Mouse (Mus musculus): ENCODE measurements around the gene Cpsf3.
A peak's percentile ranks its signal among the peaks of the same experiment; 100 is the strongest.

Cpsf3 gene

DNA sequence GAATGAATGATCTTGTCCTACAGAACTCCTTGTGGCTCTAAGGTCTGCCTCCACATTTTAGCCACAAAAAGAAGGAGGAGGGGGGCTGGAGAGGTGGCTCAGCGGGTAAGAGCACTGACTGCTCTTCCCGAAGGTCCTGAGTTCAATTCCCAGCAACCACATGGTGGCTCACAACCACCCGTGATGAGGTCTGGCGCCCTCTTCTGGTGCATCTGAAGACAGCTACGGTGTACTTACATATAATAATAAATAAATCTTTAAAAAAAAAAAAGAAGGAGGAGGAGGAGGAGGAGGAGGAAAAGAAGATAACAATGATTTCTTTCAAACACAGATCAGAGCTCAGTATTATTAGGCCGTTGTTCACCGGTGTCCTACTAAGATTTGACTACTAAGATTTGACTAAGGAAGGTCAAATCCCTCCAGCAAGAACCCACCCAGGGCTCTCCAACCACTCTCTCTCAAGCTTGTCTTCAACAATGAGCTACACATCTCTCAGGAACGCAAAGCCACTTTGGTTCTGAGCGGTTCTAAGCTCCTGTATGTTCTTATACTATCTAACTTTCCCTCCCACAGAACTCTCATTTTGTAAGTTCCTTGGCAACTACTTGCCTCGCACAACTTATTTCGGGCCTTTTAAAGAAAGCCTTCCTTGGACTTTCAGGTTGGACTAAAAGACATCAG, at the start of gene Cpsf3:
Cpsf3 (plus strand) TSS at position 631 of the 681 bp plus-strand sequence.
- DNase-seq (ENCODE audit: low read depth) = no peak

DNA sequence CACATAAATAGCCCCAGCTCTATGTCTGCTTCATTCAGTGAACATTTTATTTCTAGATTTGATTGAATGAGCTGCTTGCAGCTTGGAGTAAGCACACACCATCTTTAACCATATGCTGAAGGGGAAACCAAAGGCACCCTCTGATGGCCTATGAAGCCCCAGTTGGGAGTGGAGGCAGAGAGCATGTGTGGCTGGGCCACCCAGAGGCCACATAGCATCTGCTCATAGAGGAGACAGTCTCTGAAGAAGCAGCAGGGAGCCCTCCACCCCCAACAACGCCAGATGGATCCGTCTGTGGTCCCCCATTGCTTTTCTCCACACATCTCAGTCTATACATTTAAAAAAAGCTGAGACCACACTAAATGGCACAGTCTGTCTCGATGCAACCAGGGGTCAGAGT, 43.2 kb upstream of the Cpsf3 start:
- no peak for DNase-seq (ENCODE audit: low read depth)

DNA sequence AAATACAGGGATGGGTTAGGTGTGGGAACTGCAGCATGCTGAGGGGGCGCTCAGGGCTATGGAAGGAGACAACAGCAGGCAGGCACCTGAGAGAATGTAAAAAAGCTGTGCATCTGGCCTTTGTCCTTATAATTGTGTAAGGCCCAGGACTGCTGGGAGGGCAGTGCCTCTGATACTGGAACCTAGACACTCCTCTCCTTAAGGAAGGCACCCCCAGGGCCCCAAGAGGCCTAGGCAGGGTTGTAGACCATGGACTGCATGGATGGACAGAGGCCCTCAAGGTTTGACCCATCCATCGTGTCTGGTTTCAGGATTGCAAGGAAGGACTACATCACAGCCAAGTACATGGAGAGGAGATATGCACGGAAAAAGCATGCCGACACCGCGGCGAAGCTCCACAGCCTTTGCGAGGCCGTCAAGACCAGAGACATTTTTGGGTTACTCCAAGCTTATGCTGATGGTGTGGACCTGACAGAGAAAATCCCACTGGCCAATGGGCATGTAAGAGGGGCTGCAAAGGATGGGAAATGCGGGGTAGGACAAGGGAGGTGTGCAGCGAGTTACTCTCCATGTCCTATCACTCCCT, 40.7 kb upstream of the Cpsf3 start:
- no peak for DNase-seq (ENCODE audit: low read depth)

DNA sequence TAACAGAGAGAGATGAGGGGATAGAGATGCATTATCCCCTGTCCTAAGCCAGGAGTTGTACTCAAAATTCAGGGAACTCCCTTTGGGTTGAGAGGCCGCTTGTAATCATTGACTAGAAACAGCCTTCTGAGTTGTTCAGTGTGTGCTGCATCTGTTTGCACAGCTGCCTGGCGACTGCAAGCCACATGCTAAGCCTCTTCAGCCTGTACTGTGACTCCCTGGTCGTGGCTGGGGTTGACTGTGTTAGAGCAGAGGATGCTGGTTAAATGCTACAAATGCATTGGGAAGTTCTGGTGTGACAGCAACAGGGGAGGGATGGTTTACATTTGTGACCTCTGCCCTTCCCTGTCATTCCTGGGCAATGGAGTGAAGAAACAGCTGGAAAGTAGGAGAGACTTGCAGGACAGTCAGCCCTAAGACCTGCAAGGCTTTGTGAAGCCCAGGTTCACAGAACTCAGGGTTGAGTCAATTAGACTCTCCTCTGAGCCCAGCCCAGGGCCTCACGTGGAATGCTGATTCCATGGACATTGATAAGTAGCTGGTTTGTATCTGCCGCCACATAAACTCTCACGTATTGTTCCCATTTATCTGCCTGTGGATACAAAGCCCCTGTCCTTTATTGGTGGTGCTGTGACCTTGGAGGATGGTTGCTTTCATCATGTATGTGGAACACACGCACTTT, 37.3 kb upstream of the Cpsf3 start:
- DNase-seq (ENCODE audit: low read depth) = no peak

DNA sequence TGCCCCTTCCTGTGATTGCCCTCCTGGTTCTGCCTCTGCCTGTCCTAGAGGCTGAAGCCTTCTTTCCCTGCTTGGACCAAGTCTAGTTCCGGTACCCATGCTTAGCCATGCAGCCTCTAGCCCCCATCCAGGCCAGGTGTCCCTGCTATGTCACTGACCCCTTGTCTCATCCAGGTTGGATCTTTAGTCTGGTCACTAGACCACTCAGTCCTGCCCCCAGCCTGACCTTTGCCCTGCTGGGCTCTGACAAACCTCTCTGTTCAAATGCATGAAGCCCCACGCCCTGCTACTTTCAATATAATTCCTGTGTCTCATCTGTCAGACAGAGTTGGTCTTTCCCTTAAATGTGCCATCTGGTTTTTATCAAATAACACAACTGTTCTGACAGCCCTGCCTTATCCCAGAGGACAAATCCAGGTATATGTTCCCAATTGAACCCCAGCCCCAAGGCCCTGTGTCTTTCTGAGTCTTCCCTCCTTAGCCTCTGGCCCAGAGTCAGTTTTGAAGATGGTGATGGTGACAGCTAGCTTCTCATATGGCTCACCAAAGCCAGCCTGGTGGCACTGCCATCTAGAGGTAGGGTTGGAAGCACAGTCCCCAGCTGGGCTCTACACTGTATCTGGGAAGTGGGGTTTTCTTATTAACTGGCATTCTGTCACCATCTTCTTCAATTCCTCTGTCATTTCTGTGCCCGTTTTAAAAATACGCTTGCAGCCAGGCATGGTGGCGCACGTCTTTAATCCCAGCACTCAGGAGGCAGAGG, 24.5 kb upstream of the Cpsf3 start:
- no peak for DNase-seq (ENCODE audit: low read depth)

DNA sequence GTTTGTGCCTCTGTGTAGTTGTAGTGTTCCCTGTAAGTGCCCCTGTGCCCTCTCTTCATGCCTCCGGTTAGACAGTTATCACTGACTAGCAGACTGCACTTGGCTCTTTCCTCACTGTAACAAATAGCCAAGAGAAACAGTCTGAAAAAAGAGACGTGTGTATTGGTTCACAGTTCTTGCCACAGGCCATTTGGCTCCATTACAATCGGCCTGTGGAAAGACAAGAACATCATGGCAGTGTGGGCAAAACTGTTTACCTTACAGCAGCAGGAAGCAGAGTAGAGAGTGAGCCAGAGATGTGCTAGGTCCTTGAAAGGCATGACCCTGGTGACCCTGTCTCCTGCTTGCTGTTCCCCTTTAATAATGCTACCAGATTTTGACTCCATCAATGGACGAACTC, 23.7 kb upstream of the Cpsf3 start:
- peak; percentile 40 for DNase-seq (ENCODE audit: low read depth)

DNA sequence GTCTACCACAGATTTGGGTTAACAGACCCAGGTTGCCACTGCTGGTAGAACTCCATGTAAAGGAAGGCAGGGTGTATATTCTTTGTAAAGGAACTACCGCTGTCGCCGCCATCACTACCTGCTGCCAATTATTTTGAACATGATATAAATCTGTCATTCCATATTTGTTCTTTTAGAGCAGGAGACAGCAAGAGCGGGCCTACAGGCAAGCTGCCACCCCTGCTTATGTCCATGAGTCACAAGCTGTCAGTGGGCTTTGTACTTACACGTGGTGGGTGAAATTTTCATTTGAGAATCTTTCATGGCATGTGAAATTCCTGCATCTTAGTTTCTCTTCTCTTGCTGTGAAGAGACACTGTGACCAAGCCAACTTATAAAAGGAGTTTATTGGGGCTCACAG, 21.9 kb upstream of the Cpsf3 start:
- DNase-seq (ENCODE audit: low read depth) = no peak

DNA sequence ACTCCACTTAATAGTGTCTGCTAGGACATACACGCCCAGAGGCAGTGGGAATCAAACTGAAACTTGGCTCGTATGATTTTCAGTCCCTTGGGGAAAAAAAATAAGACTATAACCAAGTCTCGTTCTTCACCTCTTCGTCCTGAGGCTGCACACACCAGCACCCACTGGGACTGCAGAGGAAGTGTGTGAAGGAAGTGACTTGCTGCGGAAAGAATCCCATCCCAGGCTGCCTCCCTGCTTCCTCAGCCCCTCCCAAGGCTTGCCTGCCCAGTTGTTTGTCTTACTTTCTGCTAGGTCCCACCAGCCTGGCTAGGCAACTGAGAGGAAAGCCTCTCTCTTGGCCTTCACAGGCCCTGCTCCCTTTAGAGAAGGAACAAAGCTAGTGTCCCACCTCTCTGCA, 20.9 kb upstream of the Cpsf3 start:
- no peak for DNase-seq (ENCODE audit: low read depth)

DNA sequence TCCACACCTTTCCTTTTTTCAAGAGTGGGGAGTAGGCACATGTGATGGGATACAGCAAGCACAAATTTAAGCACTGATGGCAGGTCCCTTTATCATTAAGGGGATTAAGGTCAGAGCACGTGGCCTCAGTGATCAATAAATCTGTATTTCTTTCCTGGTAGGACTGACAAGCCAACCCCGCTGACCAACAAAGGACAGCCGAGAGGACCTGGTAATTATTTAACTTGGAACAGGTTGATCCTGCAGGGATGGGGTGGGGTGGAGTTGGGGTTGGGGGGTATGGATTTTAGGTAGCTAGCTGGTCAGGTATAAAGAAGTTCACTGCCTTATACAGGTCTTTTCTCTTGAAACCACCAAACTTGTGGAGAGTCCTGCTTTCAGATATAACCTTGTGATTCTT, 20.2 kb upstream of the Cpsf3 start:
- DNase-seq (ENCODE audit: low read depth) = no peak

DNA sequence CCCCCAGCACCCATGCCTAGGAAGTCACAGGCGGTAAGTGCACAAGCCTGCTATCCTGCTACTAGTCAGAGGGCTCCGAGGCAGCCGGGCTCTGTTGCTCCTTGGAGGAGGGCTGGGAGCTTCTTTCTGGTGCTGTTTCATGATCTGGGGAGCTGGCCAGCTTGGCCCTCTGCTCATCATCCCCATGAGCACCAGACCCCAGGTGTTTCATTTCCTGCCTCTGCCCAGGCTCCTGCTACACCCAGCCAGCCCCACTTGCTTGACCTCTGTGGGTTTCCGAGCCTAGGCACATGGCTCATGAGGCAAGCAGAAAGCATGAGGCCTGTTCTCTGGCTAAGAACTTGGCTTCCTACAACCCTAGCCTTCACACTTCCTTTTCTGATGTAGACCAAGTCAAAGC, 19.7 kb upstream of the Cpsf3 start:
- no peak for DNase-seq (ENCODE audit: low read depth)

DNA sequence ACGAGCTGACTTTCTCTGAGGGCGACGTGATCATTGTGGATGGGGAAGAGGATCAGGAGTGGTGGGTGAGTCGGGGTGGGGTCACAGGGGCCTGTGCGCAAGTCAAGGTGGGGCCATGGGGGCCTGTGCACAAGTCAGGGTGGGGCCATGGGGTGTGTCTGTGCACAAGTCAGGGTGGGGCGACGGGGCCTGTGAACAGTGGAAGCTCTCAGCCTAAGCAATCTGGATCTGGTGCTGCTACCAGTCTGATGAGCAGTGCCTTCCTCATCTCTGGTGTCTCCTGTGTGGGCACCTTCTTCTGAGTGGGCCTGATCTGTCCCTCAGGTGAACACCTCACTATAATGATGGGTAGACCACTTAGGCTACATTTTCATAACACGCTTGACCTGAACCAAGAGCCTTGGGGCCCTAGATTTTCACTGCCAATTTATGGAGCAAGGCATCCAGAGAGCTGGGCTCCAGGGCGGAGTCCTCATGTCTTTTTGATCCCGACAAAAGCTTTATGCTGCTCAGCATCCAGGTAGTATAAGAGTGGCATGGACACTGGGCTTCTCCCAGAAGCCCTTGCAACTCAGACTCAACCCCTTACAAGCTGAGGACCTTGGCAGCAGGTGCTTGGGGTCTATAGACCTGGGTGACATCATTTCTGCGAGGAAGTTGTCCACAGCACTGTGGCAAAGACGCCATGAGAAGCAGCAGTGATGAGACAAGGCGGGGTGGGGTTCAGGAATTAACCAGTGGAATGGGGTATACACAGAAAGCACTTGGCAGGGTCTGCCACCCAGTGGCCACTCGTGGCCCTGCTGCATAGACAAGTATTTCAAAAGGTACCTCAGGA, 19.0 kb upstream of the Cpsf3 start:
- no peak for DNase-seq (ENCODE audit: low read depth)

DNA sequence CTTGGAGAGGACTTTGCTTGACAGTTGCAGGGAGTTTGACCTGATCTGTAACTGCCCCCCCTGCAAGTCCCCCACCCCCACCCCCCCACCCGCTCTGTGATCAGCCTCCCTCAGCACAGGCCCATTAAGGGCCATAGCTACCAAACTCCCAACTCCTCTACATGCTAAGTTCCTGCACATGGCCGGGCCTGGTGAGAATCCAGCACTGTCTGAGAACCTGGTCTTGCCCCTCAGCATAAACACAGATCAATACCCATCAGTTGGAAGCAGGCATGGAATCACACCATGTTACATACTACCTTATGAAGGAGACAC, 18.4 kb upstream of the Cpsf3 start:
- no peak for DNase-seq (ENCODE audit: low read depth)

DNA sequence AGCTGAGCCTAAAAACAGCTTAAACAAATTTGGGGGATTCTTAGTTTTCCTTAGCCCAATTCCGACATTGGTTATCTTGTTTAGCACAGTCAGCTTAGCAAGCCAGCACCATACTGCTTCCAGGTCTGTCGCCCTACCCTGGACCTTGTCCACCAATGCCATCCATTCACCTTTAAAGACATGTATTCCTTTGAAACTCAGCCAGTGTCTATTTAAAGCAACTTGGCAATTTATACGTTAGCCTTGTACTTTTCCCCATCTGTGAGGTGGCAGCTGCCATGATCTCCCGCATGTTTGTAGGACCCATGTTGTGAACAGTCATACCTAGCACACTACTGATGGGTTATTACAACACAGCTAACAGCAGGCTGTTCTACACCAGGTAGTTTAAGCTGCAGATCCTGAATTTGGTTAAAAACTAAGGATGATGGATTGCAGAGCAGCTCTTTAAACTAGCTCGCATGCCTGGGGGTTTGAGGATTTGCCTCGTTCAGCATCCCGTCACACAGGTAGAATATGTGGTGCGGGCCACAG, 17.0 kb upstream of the Cpsf3 start:
- no peak for DNase-seq (ENCODE audit: low read depth)

DNA sequence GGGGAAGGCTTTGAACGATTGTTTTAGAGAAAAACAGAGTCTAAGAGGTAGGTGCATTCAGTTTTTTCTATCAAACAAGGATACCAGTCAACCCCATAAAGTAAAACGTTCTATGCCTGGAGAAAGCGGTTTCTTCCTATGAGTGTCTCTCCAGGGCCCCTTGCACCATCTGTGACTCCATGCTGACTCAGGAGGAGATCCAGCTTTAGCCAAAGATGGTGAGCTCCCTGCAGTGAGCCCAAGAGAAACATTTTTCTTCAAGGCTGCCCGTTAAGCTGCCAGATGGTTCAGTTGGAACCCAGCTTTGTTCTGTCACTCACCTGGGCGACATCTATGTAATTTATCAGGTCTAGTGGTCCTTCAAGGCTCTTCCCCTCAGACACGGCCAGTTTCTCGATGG, 10.7 kb upstream of the Cpsf3 start:
- DNase-seq (ENCODE audit: low read depth) = no peak

DNA sequence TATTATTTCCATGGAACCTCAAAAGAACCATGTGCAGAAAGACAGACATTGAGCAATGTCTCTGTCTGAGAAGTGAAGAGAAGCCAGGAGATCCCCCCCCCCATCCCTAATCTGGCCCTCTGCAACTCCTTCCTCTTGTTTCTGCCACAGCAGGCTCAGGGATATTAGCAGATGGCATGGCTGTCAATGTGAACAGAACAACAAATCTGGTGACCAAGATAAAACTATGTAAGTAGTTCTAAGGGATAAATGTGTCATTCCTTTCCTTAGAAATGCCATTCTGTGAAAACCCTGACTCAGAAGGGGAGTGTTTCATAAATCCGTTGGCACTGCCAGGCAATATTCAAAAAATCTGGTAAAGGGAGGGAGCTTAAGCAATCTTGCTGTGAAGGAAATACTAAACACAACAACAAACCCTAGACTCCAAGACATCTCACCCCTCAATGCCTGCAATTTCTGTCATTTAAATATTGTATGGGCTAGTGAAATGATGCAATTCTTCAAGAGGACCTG, 7.8 kb upstream of the Cpsf3 start:
- DNase-seq (ENCODE audit: low read depth) = no peak

DNA sequence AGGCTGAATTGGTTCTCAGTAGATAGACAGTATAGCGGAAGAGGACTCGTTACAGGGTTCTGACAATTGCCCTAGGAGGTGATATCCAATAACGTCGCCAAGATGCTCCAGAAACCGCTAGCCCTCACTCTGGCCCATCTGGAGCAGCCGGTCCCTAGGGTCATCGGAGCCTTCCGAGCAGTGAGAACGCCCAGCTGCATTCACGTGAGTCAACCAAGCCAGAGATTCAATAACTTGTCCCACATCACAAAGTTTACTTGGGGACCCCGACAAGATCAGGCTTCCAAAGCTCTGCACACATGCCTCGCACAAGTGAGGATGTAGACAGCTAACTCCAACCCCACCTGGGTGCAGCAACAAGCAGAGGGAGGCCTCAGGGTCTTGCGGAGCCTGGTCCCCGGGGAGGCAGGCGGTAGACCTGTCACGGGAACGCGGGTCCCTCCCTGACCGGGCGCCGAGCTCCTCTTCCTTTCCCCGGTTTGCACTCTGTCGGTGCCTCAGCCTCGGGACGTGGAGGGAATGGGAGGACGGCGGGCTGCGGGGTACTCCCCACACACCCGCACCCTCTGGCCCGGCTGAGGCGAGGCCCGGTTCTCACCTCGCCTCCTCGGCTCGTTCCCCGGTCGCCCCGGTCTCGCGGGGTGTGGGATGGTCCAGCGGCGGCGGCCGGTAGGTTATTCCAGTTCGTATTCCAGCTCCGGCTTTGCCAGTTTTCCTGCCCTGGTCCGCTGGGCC, 484 bp downstream of the Cpsf3 start:
- DNase-seq (ENCODE audit: low read depth) = peak; percentile 89

DNA sequence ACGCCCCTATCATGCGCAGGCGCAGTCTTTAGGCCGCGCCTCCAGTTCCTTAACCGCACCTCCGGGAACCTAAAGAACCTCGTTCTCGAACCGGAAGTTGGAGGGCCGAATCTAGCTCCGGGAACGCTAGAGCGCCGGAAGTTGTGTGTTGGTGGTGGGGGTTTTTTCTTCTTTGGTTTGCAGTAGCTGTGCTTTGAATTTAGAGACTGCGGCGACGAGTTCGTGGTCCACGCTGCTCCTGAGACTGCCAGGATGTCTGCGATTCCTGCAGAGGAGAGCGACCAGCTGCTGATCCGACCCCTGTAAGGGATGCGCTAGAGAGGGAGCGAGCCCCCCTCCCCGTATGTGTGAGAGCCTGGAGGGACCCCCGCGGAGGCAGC, 1.0 kb downstream of the Cpsf3 start, which contains the start of gene Itgb1bp1:
Itgb1bp1 (minus strand) TSS at position 42 of the 380 bp plus-strand sequence.
- no peak for DNase-seq (ENCODE audit: low read depth)

DNA sequence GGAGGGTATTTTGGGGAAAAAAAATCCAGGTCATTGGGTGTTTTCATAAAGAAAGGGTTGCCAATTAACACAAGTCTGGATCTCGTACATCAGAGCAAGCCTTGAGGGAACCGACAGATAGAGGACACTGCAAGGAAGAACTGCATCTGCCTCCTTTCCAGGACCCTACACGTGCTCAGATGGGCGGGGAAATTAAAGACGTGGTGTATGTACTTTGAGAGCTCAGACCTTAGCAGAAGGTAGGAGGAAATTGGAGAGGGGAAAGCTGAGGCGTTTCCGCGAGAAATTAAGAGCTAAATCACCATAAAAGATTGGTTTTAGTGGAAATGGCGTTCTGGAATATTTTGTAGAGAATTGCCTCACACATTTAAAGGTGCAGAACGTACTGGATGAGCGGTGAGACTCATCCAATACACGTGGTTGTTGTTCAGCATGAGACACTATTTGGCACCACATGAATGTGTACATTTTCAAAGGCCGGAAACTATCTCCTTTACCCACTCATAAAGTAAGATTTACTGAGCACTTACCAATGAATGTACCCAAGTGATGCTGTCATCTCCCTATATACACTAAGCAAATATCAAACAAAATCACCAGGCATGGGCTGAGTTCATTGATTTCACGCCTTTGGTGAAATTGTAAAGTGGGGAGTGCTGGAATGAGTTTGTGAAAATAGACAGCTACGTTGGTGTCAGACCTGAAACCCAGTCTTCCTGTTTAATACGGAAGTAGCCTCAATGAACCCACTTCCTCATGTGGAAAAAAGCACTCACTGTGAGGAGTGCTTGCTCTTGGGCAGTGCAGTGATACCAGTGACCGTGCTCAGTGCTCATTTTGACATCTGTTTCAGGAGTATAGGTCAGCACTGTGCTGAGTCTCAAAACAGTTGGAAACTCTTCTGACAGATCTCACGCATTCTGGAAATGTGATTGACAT, 1.8 kb downstream of the Cpsf3 start:
- no peak for DNase-seq (ENCODE audit: low read depth)

DNA sequence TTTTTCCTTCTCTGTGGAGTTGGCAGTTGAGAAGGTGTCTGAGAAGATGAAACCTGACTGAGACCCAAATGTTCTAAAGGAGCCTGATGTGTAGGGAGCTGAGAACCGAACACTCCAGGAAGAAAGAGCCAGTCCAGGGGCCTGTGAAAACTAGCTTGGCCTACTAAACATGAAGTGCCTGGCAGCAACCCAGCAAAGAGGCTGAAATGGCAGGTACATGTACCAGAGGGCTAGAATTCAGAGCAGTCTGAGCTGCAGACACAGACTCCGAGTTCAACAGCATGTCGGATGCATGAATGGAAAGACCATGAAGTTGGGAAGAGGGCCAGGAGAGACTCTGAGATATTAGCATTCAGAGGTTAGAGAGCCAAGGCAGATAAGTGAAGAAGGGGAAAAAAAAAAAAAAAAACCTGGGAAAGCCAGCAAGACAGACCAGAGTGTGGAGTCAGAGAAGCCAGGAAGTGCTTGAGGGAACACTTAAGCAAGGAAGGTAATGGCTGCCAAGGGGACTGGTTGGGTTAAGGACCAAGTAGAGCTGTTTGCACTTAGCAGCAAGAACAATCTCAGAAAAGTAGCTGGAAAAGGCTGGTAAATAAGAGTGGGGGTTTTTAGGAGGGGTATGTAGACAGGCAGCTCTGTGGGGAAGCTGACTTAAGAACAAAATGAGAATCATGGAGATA, 3.7 kb downstream of the Cpsf3 start:
- DNase-seq (ENCODE audit: low read depth) = no peak

All from fibroblast of lung, adult 2 months (primary cell).